Mouse (Mus musculus) cerebellum, postnatal 4 days (tissue): Measurements from ENCODE around the gene Slu7.
A peak's percentile ranks its signal among the peaks of the same experiment; 100 is the strongest.

Experiments used
- DNase-seq, 2 experiments: peaks; one replicate each; pipeline ENCODE4 v3.0.0; 2022; ENCODE audit warnings: low spot score in 2 of 2, mixed read lengths in 1 of 2

The Slu7 gene

GRCm38 (mm10) chr11:43484652-43485051 is 51.1 kb downstream of the Slu7 start:
- DNase-seq, result no peak

DNA sequence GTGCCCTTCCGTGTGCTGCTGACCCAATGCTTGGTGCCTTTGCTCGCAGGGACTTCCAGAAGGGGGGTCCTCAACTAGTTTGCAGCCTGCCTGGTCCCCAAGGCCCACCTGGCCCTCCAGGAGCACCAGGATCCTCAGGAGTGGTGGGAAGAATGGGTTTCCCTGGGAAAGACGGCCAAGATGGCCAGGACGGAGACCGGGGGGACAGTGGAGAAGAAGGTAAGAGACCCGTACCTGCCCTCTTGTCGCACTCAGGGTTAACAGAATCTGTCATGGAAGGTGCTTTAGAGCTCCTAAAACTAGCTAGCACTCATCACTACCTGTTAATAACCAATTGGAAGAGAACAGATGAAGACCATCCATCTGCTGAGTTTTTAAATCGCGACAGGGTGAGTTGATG is 52.3 kb downstream of the Slu7 start:
- no peak for DNase-seq

GRCm38 (mm10) chr11:43492663-43493062 is 59.1 kb downstream of the Slu7 start:
- DNase-seq, result peak; percentile 78 to 84

DNA sequence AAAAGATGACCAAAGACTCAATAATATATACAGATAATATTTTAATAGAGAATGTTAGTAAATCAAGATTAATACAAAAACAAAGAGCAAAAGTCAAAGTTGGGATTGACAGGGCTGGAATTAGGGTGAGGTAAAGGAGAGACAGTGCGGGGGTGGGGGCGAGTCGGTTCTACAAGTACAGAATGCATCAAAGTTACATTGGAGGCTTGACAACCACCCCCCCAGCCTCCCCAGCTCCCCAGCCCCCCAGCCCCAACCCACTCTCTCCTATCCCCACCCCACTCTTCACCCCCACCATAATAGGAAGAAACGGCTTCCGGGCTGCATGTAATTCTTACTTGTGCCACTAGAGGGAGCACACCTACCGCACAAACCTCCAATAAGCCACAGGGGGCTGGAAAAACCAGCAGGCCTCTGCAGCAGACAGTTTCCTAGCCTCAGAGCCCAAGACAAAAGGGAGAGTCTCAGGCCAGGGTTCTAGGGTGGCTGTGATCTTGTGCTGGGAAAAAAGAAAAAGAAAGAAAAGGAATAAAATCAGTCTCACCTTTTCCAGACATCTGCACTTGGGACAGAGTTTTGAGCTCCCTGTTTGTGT is 60.4 kb downstream of the Slu7 start:
- peak; percentile 76 to 87 for DNase-seq

DNA sequence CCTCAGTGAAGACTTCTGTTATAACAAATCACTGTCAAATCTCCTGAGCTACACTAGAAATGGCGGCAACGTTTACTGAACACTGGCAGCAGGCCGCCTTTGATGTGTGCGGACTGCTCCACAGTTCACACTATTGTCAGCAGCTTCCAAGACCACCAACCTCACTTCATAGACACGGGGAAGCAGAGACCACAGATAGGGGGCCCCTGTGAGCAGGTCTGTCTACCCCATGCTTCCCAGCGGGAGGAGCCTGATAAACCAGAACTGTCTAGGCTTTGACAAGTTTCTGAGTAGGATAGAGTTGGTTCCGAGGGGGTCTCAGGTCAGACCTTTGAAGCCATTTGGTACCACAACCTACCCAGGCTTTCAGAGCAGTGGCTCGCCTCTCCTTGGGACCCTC is 61.5 kb downstream of the Slu7 start:
- DNase-seq, result peak in 1 of 2 experiments; percentile 43

- peak in 1 of 2 experiments; percentile 34 for DNase-seq
These were observed 62.0 kb downstream of the Slu7 start for GRCm38 (mm10) chr11:43495532-43495931.
